Mouse (Mus musculus) MEL (cell line): ENCODE measurements at regions not wholly inside any gene's neighbourhood (a gene's known extent, or its start where the extent isn't known, plus 50 kb on each side); places are given as distances from the start of the nearest gene placed in this dataset.

Experiments used
- CTCF ChIP-seq, 3 experiments: IDR thresholded peaks in 2 of 3; conservative IDR thresholded peaks in 1 of 3; 2 replicates each; pipeline ENCODE4 v1.5.1; 2011 to 2012; ENCODE audit warnings: low read length in 3 of 3, low read depth in 2 of 3, mild to moderate bottlenecking in 2 of 3, improper control_type of control experiment in 1 of 3, inconsistent platforms in 1 of 3, mixed read lengths in 1 of 3, moderate library complexity in 1 of 3; ENCODE audit not compliant: control insufficient read depth in 1 of 3, insufficient read depth in 1 of 3, poor library complexity in 1 of 3, severe bottlenecking in 1 of 3
- ETS1 ChIP-seq: IDR thresholded peaks from 2 replicates; pipeline ENCODE4 v1.6.1; 2012; ENCODE audit warnings: low read depth, mild to moderate bottlenecking, inconsistent platforms, low read length, improper control_type of control experiment, moderate library complexity
- GABPA ChIP-seq: IDR thresholded peaks from 2 replicates; pipeline ENCODE4 v1.6.1; 2012; ENCODE audit warnings: low read depth, mild to moderate bottlenecking, inconsistent platforms, low read length, improper control_type of control experiment, moderate library complexity
- GATA1 ChIP-seq: IDR thresholded peaks from 2 replicates; pipeline ENCODE4 v1.6.1; 2011; ENCODE audit warnings: low read depth, low read length, improper control_type of control experiment
- KAT2A ChIP-seq: conservative IDR thresholded peaks from 2 replicates; pipeline ENCODE4 v1.6.1; 2012; ENCODE audit warnings: low read depth, low read length, improper control_type of control experiment, inconsistent platforms
- MAX ChIP-seq: IDR thresholded peaks from 2 replicates; pipeline ENCODE4 v1.6.1; 2011; ENCODE audit warnings: low read length, improper control_type of control experiment
- POLR2A ChIP-seq, 2 experiments: IDR thresholded peaks; 2 replicates each; pipeline ENCODE4 v1.6.1; 2011 to 2012; ENCODE audit warnings: low read length in 2 of 2, mild to moderate bottlenecking in 2 of 2, control low read depth in 1 of 2, improper control_type of control experiment in 1 of 2, low read depth in 1 of 2, moderate library complexity in 1 of 2; ENCODE audit not compliant: control insufficient read depth in 1 of 2, insufficient read depth in 1 of 2, poor library complexity in 1 of 2
- POLR2AphosphoS5 ChIP-seq: IDR thresholded peaks from 2 replicates; pipeline ENCODE4 v1.6.1; 2012; ENCODE audit warnings: low read depth, borderline replicate concordance, mild to moderate bottlenecking, inconsistent platforms, low read length, moderate library complexity, mixed read lengths
- USF2 ChIP-seq, 2 experiments: IDR thresholded peaks; 2 replicates each; pipeline ENCODE4 v1.6.1; 2011 to 2012; ENCODE audit warnings: improper control_type of control experiment in 2 of 2, low read length in 2 of 2, borderline replicate concordance in 1 of 2, inconsistent platforms in 1 of 2, low read depth in 1 of 2, mild to moderate bottlenecking in 1 of 2; ENCODE audit not compliant: insufficient read depth in 1 of 2
- ZMIZ1 ChIP-seq: IDR thresholded peaks from 2 replicates; pipeline ENCODE4 v1.6.1; 2012; ENCODE audit warnings: low read depth, mild to moderate bottlenecking, inconsistent platforms, low read length, improper control_type of control experiment, moderate library complexity

DNA sequence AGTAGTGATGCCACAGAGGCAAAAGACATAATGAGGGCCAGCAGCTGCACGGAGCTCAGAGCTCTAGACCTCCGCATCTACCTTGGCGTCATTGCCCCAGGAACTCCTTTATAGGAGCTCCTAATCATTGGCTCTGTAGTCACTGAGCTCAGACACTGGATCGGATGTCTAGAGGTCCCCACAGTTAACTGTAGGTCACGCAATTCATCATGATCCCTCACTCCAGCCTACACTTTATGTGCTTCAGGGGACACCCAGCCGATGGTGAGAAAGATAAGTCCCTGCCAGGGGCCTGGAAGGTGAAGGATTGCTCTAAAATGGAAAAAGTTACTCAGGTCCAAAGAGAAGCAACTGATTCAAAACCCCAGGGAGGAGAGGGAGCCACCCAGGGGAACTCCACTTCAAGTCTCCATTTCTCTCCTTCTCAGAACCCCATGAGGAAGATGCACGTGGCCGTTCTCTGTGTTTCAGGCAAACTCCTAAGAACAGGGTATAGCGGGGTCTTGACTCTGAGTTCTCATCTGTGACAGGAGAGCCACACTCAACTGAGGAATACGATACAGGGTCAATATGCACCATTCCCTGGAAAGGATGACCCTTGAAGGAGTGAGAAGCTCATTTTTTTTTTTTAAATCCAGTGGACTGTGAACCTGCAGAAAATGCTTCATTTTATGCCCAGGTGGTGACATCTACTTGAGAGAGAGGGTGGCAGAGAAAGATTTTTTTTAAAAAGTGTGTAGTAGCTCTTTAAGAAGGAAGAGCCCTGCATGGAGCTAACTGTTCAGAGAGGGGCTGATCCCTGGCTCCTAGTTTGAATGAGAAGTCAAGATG is 200.7 kb upstream of the Six2 start:
- TF ChIP-seq CTCF (IDR thresholded peaks at IDR 0.05 in 2 of 3, conservative IDR thresholded peaks at IDR 0.05 in 1 of 3; ENCODE audit: control insufficient read depth in 1 of 3, insufficient read depth in 1 of 3, low read depth in 2 of 3, low read length in 3 of 3, poor library complexity in 1 of 3, severe bottlenecking in 1 of 3), result no peak
- no peak for TF ChIP-seq GATA1
- TF ChIP-seq ETS1, result no peak
- TF ChIP-seq USF2 (IDR thresholded peaks at IDR 0.05; ENCODE audit: borderline replicate concordance in 1 of 2, insufficient read depth in 1 of 2, low read depth in 1 of 2, low read length in 2 of 2), result no peak
- TF ChIP-seq POLR2A (IDR thresholded peaks at IDR 0.05; ENCODE audit: control insufficient read depth in 1 of 2, insufficient read depth in 1 of 2, low read depth in 1 of 2, low read length in 2 of 2, poor library complexity in 1 of 2), result no peak
- no peak for TF ChIP-seq POLR2AphosphoS5
- no peak for TF ChIP-seq MAX
- TF ChIP-seq ZMIZ1, result no peak
- no peak for TF ChIP-seq KAT2A
- TF ChIP-seq GABPA, result no peak
